Mouse (Mus musculus) brain, embryonic 14.5 days (tissue): Measurements from ENCODE around the gene Nt5c3.

Experiments used
- CTCF ChIP-seq: fragments of 200-500 bp; IDR thresholded peaks from 2 replicates; pipeline ENCODE4 v1.5.1; 2012; ENCODE audit warnings: inconsistent platforms, mild to moderate bottlenecking, moderate library complexity, borderline replicate concordance; ENCODE audit not compliant: insufficient read depth, insufficient read length; ENCODE audit errors: extremely low read depth
- POLR2A ChIP-seq: fragments of 200-500 bp; IDR thresholded peaks from 2 replicates; pipeline ENCODE4 v1.6.1; 2012; ENCODE audit warnings: mild to moderate bottlenecking, inconsistent platforms, borderline replicate concordance; ENCODE audit not compliant: poor library complexity, insufficient read depth, insufficient read length, severe bottlenecking; ENCODE audit errors: extremely low read depth

GRCm38 (mm10) chr6:56899601-56900000 is 24.1 kb downstream of the Nt5c3 start:
- TF ChIP-seq POLR2A (no peak), CTCF (no peak)
